Mouse (Mus musculus) thymus, postnatal 14 days (tissue): Measurements from ENCODE around the gene OR5BS1P.
A peak's percentile ranks its signal among the peaks of the same experiment; 100 is the strongest.
"Not testable (repeated sequence)": the region's sequence is repeated elsewhere in the genome, so short reads cannot be mapped to it uniquely, and the experiment has no call there.

ENCODE experiments used
- DNase-seq: peaks from one replicate; pipeline ENCODE4 v3.0.0; 2021

The OR5BS1P gene

DNA sequence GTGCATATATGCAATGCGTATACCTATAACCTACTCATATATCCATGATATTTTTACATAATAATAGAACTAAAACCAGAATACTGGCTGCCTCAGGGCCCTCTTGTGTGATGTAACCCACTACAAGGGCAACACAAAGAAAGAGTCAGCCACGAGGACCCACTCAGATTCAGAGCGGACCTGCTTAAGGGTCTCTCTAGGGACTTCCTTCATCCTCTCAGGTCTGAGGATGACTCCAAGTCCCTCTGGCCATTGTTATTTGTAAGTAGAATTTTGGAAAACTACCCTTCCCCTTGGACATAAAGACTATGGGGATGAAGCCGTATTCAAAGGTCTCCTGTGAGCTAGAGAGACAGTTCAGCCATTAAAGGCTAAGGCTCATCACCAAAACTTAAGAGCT lies at the start of gene OR5BS1P:
TSS of gene OR5BS1P (plus strand) at position 301 of the 400 bp plus-strand sequence.
- DNase-seq = no peak

DNA sequence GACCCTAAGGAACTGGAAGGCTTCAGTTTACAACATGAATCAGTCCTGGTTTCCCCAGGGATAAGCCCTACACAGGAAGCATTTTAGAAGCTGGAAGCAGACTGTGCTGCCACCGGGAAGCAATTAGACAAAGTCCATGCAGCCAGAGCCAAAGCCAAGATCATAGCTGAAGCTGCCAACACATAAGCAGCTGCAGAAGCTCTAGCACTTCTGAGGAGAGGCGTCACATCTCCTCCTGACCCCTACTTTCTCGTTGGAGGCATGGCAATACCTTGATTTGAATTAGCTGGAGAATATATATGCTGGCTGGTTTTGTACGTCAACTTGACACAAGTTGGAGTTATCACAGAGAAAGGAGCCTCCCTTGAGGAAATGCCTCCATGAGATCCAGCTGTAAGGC lies 48.8 kb upstream of the OR5BS1P start:
- no peak for DNase-seq

DNA sequence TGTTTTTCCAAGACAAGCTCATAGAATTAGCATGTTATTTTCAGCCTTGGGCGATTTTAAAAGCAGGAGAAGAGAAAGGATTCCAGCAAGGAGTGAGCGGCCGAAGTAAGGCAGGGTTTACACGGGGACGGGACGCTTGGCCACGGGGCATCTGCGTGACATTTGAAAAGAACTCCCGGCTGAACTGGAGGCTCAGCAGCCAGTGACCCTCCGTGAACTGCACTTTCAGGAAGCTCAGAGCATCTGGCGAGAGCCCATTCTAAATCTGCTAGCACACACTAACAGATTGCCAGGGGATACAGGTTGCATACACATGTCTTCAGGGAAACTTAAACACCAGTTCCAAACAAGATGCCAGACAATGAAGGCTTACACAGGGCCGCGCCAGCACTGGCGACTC lies 45.4 kb upstream of the OR5BS1P start:
- DNase-seq = no peak

DNA sequence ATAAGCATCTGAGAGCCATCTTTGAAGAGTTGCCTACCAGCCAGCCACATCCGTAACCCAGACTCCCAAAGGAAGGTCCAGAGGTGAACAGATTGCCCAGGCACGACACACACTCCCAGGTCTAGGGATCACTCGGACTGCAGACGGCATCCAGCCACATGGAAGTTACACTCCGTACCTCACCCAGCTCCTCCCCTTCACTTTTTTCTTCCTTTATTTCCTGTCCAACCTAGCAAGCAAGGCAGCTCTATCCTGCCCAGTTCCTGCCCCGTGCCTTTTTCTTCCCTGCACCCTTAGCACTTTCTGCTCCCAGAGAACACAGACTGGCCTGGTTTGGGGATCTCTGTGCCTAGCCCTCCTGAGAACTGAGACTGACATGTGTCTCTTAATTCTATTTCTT lies 44.9 kb upstream of the OR5BS1P start:
- no peak for DNase-seq

DNA sequence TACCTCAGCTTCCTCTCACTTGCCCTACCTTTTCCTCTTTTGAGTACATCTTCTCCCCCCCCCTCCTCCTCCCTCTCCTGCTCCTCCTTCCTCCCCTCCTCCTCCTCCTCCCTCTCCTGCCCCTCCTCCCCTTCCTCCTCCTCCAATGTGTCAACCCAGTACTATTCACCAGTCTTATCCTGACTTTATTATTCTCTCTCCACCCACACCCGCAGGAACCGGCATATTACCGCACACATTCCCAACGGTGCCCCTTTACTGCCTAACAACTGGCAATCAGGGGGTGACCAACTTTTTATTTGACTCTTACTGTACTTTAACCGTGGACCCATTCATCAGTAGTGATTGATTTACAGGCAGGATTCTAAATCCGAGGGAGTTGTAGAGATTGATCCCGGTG lies 44.5 kb upstream of the OR5BS1P start:
- DNase-seq = no peak

DNA sequence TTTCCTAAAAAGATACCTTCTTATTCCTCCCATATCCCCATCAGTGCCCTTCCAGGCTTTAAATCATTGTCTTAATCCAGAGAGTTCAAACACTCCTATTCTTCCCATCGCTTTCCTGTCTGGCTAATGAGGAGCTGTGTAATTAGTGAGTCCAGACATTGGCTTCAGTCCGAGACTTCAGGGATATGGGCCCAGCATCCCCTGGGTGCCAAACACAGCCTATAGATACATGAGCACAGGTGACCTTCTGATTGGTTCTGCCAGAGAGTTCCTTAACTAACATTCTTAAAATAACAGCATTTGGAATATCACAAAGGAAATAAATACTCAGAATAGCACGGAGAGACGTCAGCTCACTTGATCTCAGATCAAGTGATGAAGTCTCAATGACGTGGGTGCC lies 38.8 kb upstream of the OR5BS1P start, which contains the start of gene Olfr282:
TSS of gene Olfr282 (plus strand) at position 301 of the 400 bp plus-strand sequence.
- DNase-seq = not testable (repeated sequence)

DNA sequence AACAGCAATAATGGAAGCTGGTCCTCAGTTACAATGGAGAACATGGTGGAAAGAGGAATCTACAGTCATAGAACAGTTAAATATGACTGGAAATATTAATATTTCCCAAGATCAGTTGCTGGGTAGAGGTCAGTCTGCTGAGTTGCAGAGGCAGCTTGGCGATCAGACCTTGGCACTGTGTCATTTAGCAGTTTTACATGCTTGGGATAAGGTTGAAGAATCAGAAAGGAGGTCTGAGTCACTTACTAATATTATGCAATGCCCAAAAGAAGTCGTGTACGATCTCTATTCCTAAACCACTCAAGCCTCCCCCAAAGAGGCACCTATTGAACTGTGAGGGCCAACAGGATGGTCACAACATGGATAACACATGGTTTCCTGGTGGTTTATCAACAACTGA lies 25.1 kb upstream of the OR5BS1P start:
- no peak for DNase-seq

DNA sequence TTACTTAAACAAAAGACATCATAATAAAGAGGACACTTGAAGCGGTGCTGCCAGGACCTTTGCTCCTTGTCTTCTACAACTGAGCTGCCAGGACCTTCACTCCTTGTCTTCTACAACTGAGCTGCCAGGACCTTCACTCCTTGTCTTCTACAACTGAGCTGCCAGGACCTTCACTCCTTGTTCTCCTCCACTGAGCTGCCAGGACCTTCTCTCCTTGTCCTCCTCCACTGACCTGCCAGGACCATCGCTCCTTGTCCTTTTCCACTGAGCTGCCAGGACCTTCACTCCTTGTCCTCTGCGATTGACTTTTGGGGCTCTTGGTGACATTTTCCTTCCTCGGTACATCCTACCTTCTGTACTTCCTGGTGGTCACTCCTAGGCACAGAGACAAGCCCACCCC lies 21.2 kb upstream of the OR5BS1P start:
- DNase-seq = no peak

DNA sequence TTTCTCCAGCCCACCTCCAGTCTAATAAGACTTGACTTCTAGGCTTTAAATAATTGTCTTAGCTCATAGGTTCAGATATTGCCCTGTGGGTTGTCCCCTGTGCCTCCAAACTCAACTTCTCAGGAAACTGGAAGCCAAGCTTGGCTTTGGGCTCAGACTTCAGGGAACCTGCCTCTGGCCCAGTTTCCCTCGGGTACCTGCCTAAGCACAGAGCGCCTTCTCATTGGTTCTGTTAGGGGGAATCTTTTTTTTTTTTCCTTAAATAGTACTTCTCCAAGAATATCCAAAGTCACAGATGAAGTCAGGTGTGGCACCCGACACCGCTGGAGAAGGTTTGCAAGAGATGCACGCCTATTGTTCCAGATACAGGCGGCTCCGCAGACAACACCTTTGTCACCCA lies 17.4 kb upstream of the OR5BS1P start, which contains the start of gene Olfr281:
TSS of gene Olfr281 (plus strand) at position 301 of the 400 bp plus-strand sequence.
- no peak for DNase-seq

DNA sequence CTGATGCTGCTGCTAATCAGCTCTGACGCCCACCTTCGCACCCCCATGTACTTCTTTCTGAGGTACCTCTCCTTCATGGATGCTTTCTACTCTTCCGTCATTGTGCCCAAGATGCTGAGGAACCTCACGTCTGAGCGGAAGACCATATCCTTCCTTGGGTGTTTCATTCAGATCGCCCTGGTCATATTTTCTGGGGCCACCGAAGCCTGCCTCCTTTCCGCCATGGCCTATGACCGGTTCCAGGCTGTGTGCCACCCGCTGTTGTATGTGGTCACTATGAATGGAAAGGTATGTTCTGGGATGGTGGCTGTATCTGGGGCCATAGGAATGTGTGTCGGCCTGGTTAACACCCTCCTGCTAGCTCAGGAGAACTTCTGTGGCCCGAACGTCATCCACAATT lies 1.8 kb downstream of the OR5BS1P start:
- DNase-seq = no peak

DNA sequence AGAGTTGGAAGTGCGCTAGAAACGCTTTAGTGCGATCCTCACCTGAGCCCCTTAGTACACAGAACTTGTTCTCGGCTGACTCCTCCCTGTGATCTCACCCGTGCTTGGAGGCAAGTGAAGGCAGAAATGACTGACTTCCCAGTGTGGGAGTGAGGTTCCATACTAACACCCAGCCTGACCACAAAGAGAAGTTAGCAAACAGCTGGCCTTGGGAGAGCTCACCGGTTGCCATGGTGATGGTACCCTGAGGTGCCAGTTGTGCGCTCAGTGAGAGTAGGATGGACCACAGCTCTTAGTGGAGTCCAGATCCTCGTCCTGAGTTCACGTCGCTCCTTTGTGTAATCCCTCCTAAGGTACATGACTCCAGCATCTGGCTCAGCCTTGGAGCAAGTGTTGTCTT lies 5.3 kb downstream of the OR5BS1P start:
- DNase-seq = no peak

DNA sequence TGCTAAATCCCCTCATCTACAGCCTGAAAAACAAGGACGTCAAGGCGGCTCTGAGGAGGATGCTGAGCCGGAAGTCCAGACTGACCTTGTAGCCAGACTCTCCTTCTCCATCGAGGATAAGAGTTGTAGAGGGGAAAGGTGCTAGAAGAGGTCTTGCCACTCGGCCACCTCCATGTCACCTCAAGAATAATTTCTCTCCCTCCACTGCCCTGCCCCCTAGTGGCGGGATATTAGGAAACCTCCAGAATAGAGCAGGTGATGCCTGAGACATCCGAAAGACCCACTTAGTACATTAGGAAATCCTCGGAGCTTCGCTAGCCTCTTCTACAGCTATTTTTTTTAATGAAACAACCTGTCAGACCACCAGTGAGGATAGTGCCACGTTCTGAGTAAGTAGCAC lies 5.7 kb downstream of the OR5BS1P start:
- DNase-seq = peak; percentile 63

DNA sequence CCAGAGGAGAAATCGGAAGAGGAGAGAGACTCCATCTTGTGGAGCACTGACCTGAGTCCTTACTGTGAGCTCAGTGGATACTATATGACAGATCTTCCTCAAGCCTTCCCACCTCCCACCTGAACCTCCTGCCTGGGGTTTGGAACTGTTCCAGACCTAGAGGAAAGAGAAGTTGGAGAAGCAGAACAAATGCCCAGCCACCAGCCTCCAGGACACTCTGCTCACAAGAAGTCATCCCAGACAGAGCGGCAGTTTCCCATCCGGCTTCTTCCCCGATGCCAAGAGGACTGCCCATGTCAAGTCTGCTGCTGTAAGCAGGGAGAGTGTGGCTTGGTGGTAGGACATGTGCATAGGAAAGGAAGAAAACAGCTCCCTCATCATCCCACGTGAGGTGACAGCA lies 6.6 kb downstream of the OR5BS1P start:
- DNase-seq = no peak

DNA sequence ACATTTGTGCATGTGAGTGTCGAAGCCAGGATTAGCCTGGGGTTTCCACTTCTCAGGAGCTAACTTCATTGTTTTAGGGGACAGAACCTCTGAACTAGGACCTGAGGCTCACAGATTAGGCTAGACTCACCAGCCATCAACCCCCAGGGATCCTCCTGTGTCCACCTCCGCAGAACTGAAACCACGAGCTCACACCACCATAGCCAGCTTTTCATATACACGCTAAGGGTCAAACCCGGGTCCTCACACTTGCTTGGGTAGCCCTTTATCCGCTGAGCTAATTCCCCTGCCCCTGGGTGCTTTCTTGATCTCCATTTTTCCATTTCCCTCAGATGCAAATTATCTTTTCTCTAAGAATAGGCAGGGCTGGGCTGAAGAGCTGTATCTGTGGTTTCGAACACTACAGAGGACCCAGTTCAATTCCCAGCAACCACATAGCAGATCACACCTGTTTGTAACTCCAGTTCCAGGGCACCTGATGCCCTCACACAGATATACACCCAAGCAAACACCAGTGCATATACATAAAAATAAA lies 9.9 kb downstream of the OR5BS1P start:
- no peak for DNase-seq

DNA sequence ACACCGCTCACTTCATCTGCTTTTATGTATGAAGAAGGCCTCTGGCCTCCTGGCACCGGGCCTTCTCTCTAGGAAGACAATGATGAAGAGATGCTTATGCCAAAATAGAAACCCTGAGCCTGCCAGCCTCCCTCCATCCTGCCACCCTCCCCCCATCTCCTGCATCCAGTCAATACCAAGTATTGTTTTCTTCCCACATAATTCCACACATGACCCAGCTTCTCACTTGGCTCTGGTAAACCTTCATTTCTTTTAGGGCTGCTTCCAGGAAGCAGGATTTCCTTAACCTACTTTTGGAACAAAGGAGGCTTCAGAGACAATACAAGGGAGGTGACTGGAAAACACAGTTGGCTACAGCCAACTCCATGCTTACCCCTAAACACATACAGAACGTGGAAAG lies 13.0 kb downstream of the OR5BS1P start, which contains the start of gene Lalba:
TSS of gene Lalba (minus strand) at position 21 of the 400 bp plus-strand sequence.
- DNase-seq = no peak

DNA sequence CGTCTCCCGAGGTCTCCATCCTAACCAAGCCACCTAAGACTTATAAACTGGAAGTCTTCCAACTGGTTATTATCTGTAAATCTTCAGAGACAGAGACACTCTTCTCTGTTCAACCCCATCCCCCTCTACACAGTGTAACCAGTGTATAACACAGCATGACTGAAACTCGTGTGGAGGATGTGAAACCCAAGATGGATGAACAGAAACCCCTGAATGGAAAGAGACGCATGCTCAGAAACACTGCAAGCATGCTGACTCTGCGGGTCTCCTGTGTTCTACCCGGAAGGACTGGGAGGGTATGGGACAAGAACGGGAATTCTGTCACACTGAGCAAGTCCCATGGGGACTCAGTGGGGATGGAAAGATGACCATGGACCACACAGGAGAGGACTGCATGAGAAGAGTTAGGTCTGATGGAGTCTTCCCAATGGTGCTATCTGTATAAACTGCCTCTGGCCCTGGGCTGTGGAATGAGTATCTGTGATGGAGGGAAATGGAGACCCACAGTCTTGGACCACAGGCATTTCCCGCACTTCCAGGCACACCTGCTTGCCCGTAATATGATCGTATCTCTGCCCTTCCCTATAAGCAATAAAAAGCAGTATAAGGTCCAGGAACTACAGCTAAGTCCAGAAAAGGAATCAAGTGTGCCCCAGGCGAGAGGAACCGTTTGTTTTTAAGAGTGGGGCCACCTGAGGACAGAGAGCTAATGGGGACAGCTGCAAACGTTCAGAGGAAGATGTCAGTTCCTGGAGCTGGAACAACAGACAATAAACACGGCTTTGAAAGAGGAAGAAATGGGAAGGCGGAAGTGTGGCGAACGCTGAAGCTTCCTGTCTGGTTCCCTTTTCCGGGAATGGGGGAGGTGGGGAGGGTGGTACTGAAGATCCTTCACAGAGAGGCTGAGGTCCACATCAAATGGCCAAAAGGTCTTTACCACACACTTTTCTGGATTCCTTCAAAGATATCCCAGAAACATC lies 14.5 kb downstream of the OR5BS1P start:
- no peak for DNase-seq

DNA sequence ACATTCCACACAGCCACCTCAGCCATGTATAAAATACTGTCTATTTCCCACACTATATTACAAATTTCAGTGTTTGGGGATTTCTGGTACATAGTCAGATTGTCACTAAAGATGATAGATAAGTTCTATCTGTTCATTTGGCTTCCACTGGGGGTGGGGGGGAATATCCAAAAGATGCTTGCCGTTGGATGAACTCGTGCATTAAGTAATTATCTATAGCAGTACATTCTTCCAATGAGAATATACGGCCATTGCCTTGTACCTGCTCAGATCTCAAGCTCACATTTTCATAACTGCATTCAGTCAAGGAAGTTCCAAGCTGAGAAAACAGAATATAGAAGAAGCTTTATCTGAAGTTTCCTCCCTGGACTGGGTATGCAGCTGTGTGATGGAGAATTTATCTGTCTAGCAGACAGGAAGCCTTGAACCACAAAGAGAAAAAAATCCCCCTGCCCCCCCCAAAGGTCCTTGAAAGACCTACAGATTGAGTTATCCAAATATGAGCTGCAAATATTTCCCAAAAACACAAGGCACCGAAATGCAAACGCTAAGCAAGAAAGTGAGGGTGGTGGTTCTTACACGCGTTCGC lies 16.8 kb downstream of the OR5BS1P start:
- DNase-seq = peak; percentile 21

DNA sequence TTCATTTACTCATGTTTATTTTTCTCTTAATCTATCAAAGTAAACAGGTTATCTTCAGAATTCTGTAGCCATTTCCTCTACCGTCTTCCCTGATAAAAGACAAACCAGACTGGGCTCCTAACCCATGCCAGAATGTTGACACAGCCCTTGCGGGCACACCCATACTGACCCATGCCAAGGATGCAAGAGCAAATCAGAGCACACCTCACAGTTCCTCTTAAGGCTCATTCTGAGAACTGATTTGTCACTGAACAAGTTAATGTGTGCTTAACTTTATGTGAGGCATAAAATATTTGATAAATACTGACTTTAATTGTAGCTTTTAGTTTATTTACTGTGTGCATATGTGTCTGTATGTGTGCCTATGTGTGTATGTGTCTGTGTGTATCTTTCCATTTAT lies 21.6 kb downstream of the OR5BS1P start:
- no peak for DNase-seq

DNA sequence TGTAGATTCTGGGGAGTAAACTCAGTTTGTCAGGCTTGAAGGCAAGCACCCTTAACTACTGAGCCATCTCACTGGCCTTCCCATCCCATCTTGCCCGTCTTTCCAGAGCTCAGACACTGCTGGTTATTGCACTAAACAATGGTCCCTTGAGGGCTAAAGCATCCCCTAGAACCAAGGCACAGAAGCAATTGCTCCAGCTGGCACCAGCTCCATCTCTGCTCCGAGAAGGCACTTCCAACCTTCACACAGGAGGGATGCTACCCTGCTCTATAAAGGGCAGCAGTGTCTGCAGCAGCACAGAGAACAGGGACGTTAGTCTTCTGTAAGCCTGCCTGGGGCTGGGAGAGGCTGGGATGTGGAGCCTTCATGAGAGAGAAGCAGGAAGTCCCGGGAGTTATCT lies 22.4 kb downstream of the OR5BS1P start, which contains the start of gene Olfr279:
TSS of gene Olfr279 (plus strand) at position 301 of the 400 bp plus-strand sequence.
- no peak for DNase-seq

DNA sequence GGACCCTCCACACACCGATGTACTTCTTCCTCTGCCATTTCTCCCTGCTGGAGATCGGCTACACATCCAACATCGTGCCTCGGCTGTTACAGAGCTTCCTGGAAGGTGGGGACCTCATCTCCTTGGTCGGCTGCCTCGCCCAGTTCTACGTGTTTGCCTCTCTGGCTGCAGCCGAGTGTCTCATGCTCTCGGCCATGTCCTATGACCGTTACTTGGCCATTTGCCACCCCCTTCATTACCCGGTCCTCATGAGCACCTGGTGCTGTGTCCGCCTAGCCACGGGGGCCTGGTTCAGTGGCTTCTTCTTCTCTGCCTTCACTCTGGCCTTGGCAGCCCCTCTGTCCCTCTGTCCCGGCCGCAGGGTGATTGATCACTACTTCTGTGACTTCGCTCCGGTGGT lies 27.9 kb downstream of the OR5BS1P start:
- no peak for DNase-seq

DNA sequence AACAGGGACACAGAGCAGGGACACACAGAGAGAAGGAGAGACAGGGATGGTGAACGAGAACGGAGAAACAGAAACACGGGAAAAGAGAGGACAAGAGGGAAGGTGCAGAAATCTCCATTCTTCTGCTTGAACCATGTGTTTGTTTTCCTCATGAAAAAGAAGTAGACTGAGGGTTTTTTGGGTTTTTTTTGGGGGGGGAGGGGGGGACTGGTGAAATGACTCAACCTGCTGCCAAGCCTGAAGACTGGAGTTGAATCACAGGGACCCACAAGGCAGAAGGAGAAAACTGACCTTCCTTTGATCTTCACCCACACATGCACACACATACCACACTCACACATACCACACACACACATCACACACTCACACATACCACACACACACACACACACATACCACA lies 33.6 kb downstream of the OR5BS1P start:
- DNase-seq = no peak

DNA sequence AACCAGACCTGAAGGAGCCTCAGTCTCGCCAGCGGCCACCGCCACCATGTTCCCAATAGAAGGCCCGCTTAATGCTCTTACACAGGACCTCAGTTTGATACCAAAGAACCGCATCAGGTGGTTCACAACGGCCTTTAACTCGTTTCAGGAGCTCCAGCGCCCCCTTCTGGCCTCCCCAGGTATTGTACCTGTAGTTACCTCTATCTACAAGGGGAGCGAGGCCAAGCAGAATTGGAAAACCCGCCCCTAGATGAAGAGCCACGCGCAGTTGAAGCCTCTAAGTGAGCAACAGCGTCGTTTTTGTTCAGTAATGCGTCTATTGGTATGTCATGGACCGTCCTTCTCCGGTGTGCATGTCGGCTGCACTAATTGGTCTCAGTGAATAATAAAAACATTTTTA lies 34.8 kb downstream of the OR5BS1P start:
- DNase-seq = peak; percentile 89

DNA sequence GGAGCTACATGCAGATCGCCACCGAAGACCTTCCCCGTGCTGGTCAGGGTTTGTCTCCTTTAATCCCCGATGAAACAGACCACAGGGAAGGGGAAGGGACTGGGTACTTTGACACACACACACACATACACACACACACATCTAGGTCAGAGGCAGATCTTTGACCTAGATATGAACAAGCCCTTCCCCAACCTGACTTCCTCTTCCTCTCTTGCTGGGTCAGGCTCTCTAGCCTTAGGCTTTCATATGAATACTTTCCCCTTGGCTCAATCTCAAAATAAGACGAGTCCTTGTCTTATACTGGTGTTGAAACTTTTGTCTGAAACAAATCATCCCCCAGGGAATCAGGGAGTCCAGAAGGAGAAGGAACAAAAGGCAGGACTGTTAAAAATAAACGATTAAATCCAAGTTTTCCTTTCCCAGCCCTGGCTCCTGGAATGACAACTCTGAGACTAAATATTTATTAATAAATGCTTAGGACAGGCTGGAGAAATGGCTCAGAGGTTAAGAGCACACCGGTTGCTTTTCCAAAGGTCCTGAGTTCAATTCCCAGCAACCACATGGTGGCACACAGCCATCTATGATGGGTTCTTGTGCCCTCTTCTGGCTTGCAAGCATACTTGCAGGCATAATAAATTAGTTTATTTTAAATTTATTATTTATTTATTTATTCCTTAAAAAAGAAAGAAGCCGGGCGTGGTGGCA lies 36.7 kb downstream of the OR5BS1P start:
- peak; percentile 56 for DNase-seq
